Mouse (Mus musculus) thymus, postnatal 25 days (tissue): Measurements from ENCODE around the gene Iqgap1.

ENCODE experiments used
- DNase-seq: peaks from one replicate; pipeline ENCODE4 v3.0.0; 2022

Iqgap1 gene

GRCm38 (mm10) chr7:80702510-80702909 is 123.3 kb downstream of the Iqgap1 start:
- no peak for DNase-seq

- no peak for DNase-seq
Measured at GRCm38 (mm10) chr7:80699709-80700108, 126.1 kb downstream of the Iqgap1 start.

GRCm38 (mm10) chr7:80698940-80699339 is 126.8 kb downstream of the Iqgap1 start:
- no peak for DNase-seq

- DNase-seq = no peak
Measured at GRCm38 (mm10) chr7:80697859-80698258, 127.9 kb downstream of the Iqgap1 start.

- DNase-seq = peak; percentile 37
Measured at GRCm38 (mm10) chr7:80696903-80697302, 128.9 kb downstream of the Iqgap1 start.

- no peak for DNase-seq
Measured at GRCm38 (mm10) chr7:80696334-80696733, 129.4 kb downstream of the Iqgap1 start.

GRCm38 (mm10) chr7:80692472-80692871 is 133.3 kb downstream of the Iqgap1 start:
- no peak for DNase-seq

GRCm38 (mm10) chr7:80691131-80691530 is 134.6 kb downstream of the Iqgap1 start:
- no peak for DNase-seq

- DNase-seq = no peak
Measured at GRCm38 (mm10) chr7:80689221-80689591, 136.6 kb downstream of the Iqgap1 start.

GRCm38 (mm10) chr7:80688556-80689220 is 137.1 kb downstream of the Iqgap1 start, which contains the start of gene Crtc3:
Crtc3 (minus strand) TSS chr7:80688877.
- peak; percentile 73 for DNase-seq

- DNase-seq = peak; percentile 59
Measured at GRCm38 (mm10) chr7:80687721-80688555, 137.8 kb downstream of the Iqgap1 start.

GRCm38 (mm10) chr7:80685639-80686038 is 140.1 kb downstream of the Iqgap1 start:
- DNase-seq = no peak

GRCm38 (mm10) chr7:80682630-80683029 is 143.1 kb downstream of the Iqgap1 start:
- DNase-seq = no peak

- DNase-seq = peak; percentile 70
Measured at GRCm38 (mm10) chr7:80680218-80680847, 145.4 kb downstream of the Iqgap1 start.

- no peak for DNase-seq
Measured at GRCm38 (mm10) chr7:80672323-80672722, 153.5 kb downstream of the Iqgap1 start.

- DNase-seq = no peak
Measured at GRCm38 (mm10) chr7:80670889-80671288, 154.9 kb downstream of the Iqgap1 start.

- peak; percentile 52 for DNase-seq
Measured at GRCm38 (mm10) chr7:80667190-80667589, 158.6 kb downstream of the Iqgap1 start.

GRCm38 (mm10) chr7:80666198-80666915 is 159.4 kb downstream of the Iqgap1 start:
- no peak for DNase-seq
